ENCODE assay signal across 14 mouse cellular contexts in genomic region chr14:54244183-54244582, GRCm38 (mm10). TPM values are rescaled to one million over a fixed set of nuclear protein-coding genes. Genes with fewer than 3 reads are reported as not detected.
DNase-seq lines count a peak whose midpoint lies in the region; ATAC-seq lines count a peak whose summit lies in the region.
"Had no signal": no experiment of that assay in that cellular context is flagged by ENCODE, and none has a peak within 500 bp of the region (broad histone marks: within the 10 kb centered on the region; RNA-seq: fewer than 3 reads in every experiment).

No protein-coding gene starts in this region.

- no peak overlapping the region for H3K4me3 ChIP-seq in heart, embryonic 15.5 days
- no peak overlapping the region for H3K4me3 ChIP-seq in hindbrain, embryonic 13.5 days
- no peak overlapping the region for H3K4me3 ChIP-seq in midbrain, embryonic 15.5 days
- H3K4me3 ChIP-seq: limb, embryonic 10.5 days had no signal

- H3K9ac ChIP-seq in heart, embryonic 15.5 days = no peak overlapping the region
- H3K9ac ChIP-seq in hindbrain, embryonic 13.5 days = no peak overlapping the region
- H3K9ac ChIP-seq in midbrain, embryonic 15.5 days = no peak overlapping the region

- no peaks in the 10 kb centered on the region for H3K27me3 ChIP-seq in heart, embryonic 15.5 days
- H3K27me3 ChIP-seq in hindbrain, embryonic 13.5 days = no peaks in the 10 kb centered on the region
- H3K27me3 ChIP-seq in midbrain, embryonic 15.5 days (replicated peaks) = no peaks in the 10 kb centered on the region

- no peak for ATAC-seq in heart, embryonic 15.5 days (replicated peaks; ENCODE audit: insufficient number of reproducible peaks, insufficient read depth, low FRiP score, low read depth)
- no peak for ATAC-seq in hindbrain, embryonic 13.5 days (ENCODE audit: low FRiP score)
- peak; percentile 75 for ATAC-seq in midbrain, embryonic 15.5 days (replicated peaks)

- peaks cover 19% of the 10 kb centered on the region for H3K4me1 ChIP-seq in heart, embryonic 15.5 days (replicated peaks)
- peaks cover 18% of the 10 kb centered on the region for H3K4me1 ChIP-seq in hindbrain, embryonic 13.5 days (replicated peaks)
- peaks cover 16% of the 10 kb centered on the region; the same call in 1 of the 2 replicates for H3K4me1 ChIP-seq in midbrain, embryonic 15.5 days
- H3K4me1 ChIP-seq: limb, embryonic 10.5 days had no signal

- intact Hi-C loops in heart, postnatal 36 days (cut with DNase I) = no loop called here

- peaks cover 37% of the 10 kb centered on the region for H3K36me3 ChIP-seq in heart, embryonic 15.5 days
- peaks cover 53% of the 10 kb centered on the region for H3K36me3 ChIP-seq in hindbrain, embryonic 13.5 days
- peaks cover 16% of the 10 kb centered on the region for H3K36me3 ChIP-seq in midbrain, embryonic 15.5 days (replicated peaks)

- WGBS in heart, embryonic 15.5 days = 42% methylated on average over 3 of the region's 3 CpGs
- WGBS in hindbrain, embryonic 13.5 days = 38% methylated on average over 3 of the region's 3 CpGs
- WGBS in midbrain, embryonic 15.5 days = 33% methylated on average over 3 of the region's 3 CpGs

- peak overlapping the region; percentile 36; the same call in 1 of the 2 replicates for H3K27ac ChIP-seq in heart, embryonic 15.5 days
- peak overlapping the region; percentile 73 for H3K27ac ChIP-seq in hindbrain, embryonic 13.5 days
- H3K27ac ChIP-seq in midbrain, embryonic 15.5 days = peak overlapping the region; percentile 54
- H3K27ac ChIP-seq: limb, embryonic 10.5 days had no signal

- H3K9me3 ChIP-seq in heart, embryonic 15.5 days (replicated peaks) = no peaks in the 10 kb centered on the region
- H3K9me3 ChIP-seq in hindbrain, embryonic 13.5 days = no peaks in the 10 kb centered on the region
- H3K9me3 ChIP-seq in midbrain, embryonic 15.5 days = no peaks in the 10 kb centered on the region
- H3K9me3 ChIP-seq: limb, embryonic 10.5 days had no signal

- DNase-seq in heart, postnatal 36 days = no peak
- peak; percentile 76 for DNase-seq in R1 (ENCODE audit: low read depth, low spot score)
- DNase-seq in testis, postnatal 14 days (ENCODE audit: low spot score) = no peak
- DNase-seq in lung, adult 18-20 months = no peak
- DNase-seq: cerebellum, adult 9-11 months; gastrocnemius, postnatal 25 days; lung, postnatal 10 days had no signal

- H3K4me2 ChIP-seq in heart, embryonic 15.5 days = no peak overlapping the region
- H3K4me2 ChIP-seq in hindbrain, embryonic 13.5 days = no peak overlapping the region
- no peak overlapping the region for H3K4me2 ChIP-seq in midbrain, embryonic 15.5 days

RNA-seq across cellular contexts. Expression of gene Dad1, which starts 9.7 kb away (rescaled TPM):
- 355 and 362 TPM in 2 replicates for polyA plus RNA-seq in heart, embryonic 15.5 days (2015; fragmentation: Nextera tagmentation; extraction: Ambion mirVana)
- total RNA-seq in heart, postnatal 36 days (2021) = 100 to 1,000 TPM in 1 of 2 experiments, 10 to 100 TPM in 1; 96.6 to 101 TPM
- polyA plus RNA-seq in hindbrain, embryonic 13.5 days (2015; fragmentation: Nextera tagmentation; extraction: Ambion mirVana) = 343 and 348 TPM in 2 replicates
- polyA plus RNA-seq in midbrain, embryonic 15.5 days (2015; fragmentation: Nextera tagmentation; extraction: Ambion mirVana) = 329 and 335 TPM in 2 replicates

RNA-seq across cellular contexts. Expression of gene Abhd4, which starts 9.8 kb away (rescaled TPM):
- polyA plus RNA-seq in heart, embryonic 15.5 days (2015; fragmentation: Nextera tagmentation; extraction: Ambion mirVana) = 96.0 and 106 TPM in 2 replicates
- total RNA-seq in heart, postnatal 36 days (2021) = 10 to 100 TPM; 52.2 to 59.7 TPM
- 58.2 and 58.7 TPM in 2 replicates for polyA plus RNA-seq in hindbrain, embryonic 13.5 days (2015; fragmentation: Nextera tagmentation; extraction: Ambion mirVana)
- polyA plus RNA-seq in midbrain, embryonic 15.5 days (2015; fragmentation: Nextera tagmentation; extraction: Ambion mirVana) = 45.9 and 53.2 TPM in 2 replicates

RNA-seq across cellular contexts. Expression of gene Olfr49, which starts 40.6 kb away (rescaled TPM):
- 0.03 TPM in 1 of 2 replicates, not detected in the other for polyA plus RNA-seq in heart, embryonic 15.5 days (2015; fragmentation: Nextera tagmentation; extraction: Ambion mirVana)
- total RNA-seq in heart, postnatal 36 days (2021) = not detected
- polyA plus RNA-seq in hindbrain, embryonic 13.5 days (2015; fragmentation: Nextera tagmentation; extraction: Ambion mirVana) = not detected in 2 replicates
- polyA plus RNA-seq in midbrain, embryonic 15.5 days (2015; fragmentation: Nextera tagmentation; extraction: Ambion mirVana) = not detected in 2 replicates
- total RNA-seq: ES-E14; gastrocnemius, postnatal 25 days; layer of hippocampus, adult 8-10 months had no signal
- polyA plus RNA-seq: limb, embryonic 10.5 days; thymus, postnatal 0 days had no signal
